Mouse (Mus musculus) natural killer cell, adult 2 months (primary cell): ENCODE results near the gene Sergef.

ENCODE experiments used
- DNase-seq, 2 experiments: peaks; one replicate each; pipeline ENCODE4 v3.0.0; 2022; ENCODE audit warnings: low spot score in 2 of 2

Sergef gene

DNA sequence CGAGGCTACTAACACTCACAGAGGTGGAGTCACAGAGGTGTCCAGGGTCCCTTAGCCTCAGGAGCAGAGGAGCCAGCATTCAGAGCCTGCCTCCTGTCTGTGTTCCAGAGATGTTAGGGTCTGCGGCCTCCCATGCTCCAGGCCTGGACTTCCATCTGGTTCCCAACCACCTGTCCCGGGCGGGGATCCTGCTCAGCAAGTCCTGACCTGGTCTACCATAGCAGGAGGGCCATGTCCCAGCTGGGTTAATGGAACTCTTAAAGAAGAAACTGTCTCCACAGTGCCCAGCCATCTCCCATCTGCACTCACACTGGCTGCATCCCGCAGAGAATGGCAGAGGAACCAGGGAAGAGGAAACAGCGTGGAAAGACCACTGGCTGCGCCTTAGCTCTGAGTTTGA, 234.9 kb downstream of the Sergef start:
- DNase-seq: no peak

GRCm38 (mm10) chr7:46403616-46404485, 235.8 kb downstream of the Sergef start:
- DNase-seq: no peak

GRCm38 (mm10) chr7:46401371-46402180, 238.0 kb downstream of the Sergef start:
- no peak for DNase-seq

DNA sequence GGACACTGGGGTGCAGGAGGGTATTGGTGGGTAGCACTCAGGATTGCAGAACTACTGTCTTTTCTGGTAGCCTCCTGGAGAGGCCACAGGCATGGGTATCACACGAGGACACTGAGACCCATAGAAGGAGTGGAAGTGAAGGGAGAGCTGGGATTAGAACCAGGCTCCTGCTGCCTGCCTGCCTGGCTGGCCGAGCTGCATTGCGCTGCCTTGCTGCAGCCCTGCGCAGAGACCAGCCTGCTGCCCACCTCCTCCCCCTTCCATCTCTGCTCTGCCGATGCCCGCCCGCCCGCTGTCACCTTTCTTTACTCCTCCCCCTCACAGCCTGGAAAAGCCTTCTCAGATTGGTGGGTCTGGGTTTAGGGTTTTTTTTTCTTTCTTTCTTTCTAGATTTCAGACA, 239.3 kb downstream of the Sergef start:
- no peak for DNase-seq

GRCm38 (mm10) chr7:46399676-46400075, 239.9 kb downstream of the Sergef start:
- no peak for DNase-seq

- no peak for DNase-seq
These were observed 241.0 kb downstream of the Sergef start for GRCm38 (mm10) chr7:46398612-46399011.

DNA sequence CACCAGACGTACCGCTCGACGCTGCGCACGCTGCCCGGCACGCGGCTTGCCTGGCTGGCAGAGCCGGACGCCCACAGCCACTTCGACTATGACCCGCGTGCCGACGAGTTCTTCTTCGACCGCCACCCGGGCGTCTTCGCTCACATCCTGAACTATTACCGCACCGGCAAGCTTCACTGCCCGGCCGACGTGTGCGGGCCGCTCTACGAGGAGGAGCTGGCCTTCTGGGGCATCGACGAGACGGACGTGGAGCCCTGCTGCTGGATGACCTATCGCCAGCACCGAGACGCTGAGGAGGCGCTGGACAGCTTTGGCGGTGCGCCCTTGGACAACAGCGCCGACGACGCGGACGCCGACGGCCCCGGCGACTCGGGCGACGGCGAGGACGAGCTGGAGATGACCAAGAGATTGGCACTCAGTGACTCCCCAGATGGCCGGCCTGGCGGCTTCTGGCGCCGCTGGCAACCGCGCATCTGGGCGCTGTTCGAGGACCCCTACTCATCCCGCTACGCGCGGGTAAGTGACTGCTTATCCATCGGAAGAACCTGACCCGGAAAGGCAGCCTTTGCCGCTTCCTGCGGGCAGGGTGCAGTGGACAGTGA, 241.8 kb downstream of the Sergef start:
- no peak for DNase-seq

DNA sequence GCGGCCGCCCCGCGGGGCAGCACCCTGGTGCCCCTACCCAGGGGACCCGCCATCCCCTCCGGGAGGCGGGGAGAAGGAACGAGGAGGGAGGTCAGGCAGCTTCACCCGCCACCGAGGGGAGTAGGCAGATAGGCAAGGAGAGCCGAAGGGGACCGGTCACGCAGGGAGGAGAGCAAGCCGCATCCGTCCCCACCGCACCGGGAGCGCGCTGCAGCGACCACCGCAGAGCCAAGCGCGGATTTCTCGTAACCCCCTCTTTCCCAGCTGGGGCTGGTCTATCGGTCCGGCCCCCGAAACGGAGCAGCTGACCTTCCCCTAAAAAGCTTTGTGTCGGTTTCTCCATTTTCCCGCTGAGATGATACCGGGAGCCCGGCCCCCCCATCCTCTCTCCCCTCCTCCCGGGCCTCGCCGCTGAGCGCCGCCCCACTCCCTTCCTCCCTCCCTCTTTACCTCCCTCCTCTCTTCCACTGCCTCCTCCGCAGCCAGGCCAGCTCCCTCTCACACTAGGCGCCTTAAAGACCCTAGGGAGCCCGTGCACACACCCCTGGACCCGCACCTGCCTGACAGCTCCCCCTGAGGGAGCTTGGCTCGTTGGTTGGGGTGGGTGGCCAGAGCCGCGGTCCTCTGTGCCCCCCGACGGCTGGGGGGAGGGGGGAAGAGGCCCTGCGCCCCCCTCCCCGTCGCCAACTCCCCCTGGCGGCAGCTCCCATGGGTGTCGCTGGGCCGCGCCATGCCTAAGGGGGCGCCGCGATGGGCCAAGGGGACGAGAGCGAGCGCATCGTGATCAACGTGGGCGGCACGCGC, 242.5 kb downstream of the Sergef start:
- DNase-seq: no peak

DNA sequence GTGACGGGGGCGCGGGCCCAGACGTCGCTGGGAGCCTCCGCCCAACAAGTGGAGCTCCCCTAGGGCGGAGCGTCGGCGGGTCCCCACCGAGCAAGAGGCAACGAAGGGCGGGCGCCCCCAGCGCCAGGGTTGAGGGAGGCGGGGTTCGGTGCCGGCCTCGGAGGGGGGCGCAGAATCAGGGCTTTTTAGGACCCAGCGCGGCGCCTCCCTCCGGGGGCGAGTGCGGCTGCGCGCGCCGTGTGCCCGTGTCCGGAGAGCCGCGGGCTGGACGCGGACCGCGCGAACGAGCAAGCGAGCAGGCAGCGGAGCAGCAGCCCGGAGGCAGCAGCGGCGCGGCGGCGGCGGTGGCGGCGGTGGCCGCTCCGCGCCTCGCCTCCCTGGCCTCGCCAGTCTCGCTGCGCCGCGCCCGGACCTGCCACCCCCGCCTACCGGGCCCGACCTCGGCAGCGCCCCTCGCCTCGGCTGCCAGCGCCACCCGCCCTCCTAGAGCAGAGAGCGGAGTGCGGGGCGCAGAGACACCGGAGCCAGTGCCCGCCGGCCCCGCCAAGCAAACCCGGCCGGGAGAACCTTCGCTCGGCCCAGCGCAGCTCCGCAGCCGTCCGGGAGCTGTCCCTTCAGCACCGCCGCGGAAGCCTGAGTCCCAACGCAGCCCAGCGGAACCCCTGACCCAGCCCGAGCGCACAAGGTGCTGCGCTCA, 243.2 kb downstream of the Sergef start, which contains the start of gene Kcnc1:
Kcnc1 (plus strand) TSS at position 267 of the 697 bp plus-strand sequence.
- peak; percentile 57 to 72 for DNase-seq

DNA sequence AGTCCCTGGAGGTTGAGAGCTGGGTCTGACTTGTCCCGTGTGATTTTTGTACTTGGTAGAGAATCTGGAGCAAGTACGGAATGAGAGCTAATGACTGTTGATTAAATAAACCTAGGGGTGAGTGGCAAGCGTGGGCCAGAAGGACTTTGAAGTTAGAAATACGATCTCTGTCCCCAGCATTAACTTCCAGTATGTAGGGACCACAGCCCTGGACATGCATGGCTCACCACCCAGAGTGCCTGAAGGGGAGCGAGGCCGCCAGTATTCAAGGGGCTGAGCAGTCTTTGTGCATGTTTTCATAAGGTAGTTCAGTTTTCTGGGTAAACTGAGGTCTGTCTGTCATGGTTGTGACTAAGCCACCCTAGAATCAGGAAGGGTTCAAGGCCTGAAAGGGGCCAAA, 244.0 kb downstream of the Sergef start:
- DNase-seq: no peak

GRCm38 (mm10) chr7:46394933-46395332, 244.7 kb downstream of the Sergef start:
- DNase-seq: no peak

DNA sequence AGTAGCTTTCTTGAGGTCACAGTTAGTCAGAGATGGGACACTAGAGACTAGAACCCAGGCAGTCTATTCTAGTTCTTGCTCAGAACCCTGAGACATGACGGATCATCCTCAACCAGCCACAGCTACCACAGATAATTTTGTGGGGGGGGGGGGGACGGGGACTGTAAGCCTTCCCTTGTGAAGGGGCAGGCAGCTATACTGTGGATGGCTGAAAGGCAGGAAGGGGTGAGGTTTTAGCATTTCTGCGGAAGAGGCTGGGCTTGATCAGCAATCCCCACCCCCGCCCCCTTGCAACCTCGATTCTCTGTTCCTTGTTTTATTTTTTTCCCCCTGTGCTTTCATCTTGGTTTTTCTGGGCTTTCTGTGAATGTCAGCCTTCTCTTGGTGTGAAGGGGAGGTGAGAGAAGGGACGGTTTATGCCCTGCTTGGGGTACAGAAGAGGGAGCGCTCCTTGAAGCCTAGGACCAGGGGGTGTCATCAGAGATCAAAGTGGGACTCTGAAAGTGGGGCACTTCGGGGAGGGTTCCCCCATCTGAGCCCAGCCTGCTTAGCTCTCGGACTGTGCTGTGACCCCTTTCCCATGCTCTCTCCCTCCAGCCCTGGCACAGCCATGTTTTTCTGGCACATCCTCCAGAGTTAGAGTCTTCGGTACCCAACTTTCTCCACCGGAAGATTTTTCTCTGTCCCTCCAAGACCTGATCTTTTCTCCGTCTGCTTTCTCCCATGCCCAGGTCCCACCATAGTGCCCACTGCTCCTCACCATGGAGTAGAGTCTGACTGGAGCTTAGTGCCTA, 245.7 kb downstream of the Sergef start:
- DNase-seq: no peak
